Mouse (Mus musculus) thymus, adult 2 months (tissue): ENCODE results near the gene Krt18.

Source experiments
- CTCF ChIP-seq: fragments of 200-500 bp; IDR thresholded peaks from 2 replicates; pipeline ENCODE4 v1.5.1; 2012; ENCODE audit warnings: mild to moderate bottlenecking, control low read depth, low read length, moderate library complexity, borderline replicate concordance; ENCODE audit not compliant: control insufficient read depth, poor library complexity, insufficient read depth; ENCODE audit errors: extremely low read depth
- POLR2A ChIP-seq: fragments of 200-500 bp; IDR thresholded peaks from 2 replicates; pipeline ENCODE4 v1.6.1; 2012; ENCODE audit warnings: mild to moderate bottlenecking, low read length, control low read depth, moderate library complexity; ENCODE audit not compliant: control insufficient read depth, poor library complexity, insufficient read depth; ENCODE audit errors: extremely low read depth

- TF ChIP-seq CTCF (no peak), POLR2A (no peak)
Measured at GRCm38 (mm10) chr15:102072963-102073558, 45.1 kb downstream of the Krt18 start.
